Mouse (Mus musculus) cerebellum, postnatal 36 days (tissue): ENCODE data around the gene Ptger4.

Experiments used
- DNase-seq, 2 experiments: peaks; one replicate each; pipeline ENCODE4 v3.0.0; 2021 to 2022; ENCODE audit warnings: mixed read lengths in 2 of 2

Ptger4 gene

DNA sequence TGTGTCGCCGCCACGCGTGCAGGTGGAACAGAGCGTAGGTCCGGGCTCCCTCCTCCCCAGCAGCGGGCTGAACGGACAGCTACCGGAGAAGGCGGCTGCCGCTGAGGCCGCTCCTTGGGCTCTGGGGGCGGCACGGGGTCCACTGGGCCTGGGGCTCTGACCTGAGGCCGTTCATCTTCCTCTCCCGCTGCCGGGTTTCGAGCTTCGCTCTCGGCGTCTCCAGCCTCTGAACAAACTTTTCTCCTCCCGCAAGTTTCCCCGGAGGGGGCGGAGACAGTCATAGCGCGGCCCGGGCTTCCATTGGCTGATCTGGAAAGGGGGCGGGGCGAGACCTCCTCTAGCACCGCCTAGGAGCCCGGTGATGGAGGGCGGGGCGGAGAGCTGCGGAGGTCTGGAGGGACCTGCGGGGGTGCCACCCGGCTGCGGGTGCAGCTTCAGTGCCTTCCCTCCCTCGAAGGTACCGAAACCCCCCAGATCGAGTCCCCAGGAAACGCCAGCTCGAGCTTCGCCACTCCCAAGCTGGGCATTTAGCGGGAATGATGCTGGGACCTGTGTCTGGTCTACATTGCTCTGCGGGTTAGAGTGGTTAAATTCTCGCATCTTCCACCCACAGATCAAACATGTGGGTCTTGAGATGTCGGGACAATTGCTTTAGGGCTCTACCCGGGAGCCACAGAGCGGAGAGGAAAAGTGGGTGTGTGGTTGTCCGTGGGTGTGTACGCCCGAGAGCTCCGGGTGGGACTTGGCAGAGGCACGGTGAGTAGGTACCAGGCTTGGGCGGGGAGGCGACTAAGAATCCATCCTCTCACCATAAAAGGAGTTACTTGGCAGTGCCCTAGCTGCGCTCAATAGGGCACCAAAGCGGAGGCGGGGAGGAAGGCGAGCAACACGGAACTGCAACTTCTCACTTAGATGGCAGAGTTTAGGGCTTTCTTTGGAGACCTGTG, at the start of gene Ptger4:
Gene Ptger4, minus strand, starts transcription at position 229 of the 947 bp plus-strand sequence.
- peak; percentile 50 to 65 for DNase-seq

DNA sequence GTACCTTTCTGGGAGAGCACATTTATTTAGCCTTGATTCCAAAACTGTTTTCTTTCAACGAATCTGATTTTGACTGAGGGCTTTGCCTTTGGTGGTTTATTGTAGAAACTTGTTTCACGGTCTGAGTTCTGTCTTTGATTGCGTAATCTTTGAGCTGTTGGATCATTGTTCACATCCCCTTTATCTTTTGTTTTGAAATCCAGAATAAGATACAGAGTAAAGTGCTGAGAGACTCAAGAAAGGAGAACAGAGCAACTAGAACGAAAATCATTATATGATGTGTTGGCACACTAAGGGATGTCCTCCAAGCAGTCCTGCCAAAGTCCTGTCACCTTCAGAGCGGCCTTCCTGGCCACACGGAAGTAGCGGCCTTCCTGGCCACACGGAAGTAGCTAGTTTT, 44.4 kb upstream of the Ptger4 start:
- no peak for DNase-seq

DNA sequence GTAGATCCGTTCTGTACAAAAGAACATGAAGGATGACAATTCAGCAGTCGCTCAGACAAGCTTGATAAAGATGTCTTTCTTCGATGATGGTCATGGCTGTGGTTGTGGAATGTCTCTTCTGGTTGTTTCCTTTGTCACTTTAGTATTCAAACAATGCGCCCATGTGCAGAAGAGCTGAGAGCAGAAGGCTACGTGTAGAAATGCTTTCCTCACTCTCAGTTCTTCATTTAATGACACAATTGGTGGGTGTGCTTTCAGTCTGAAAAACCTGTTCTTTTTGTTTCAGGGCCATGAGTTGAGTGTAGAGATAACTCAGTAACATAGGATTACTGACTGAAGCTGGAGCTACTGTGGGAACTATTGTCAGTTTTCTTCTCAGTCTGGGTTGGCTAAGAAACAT, 43.1 kb upstream of the Ptger4 start:
- no peak for DNase-seq

DNA sequence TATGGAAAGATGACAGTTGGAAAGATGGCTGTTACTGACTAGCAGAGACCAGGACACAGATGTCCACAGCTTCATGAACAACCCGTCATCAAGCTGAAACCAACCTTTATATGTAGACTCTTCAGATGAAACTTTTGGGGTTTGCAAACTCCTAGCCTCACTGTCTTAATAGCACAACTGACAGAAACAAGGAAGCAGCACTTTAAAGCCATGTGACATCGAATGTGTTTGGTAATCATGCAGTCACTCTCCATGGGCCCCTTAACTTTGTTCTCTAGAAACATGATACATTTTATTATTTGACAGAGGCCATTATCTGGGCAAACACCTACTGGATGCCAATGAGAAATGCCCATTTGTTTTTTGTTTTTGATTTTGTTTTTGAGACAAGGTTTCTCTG, 37.3 kb upstream of the Ptger4 start:
- no peak for DNase-seq

DNA sequence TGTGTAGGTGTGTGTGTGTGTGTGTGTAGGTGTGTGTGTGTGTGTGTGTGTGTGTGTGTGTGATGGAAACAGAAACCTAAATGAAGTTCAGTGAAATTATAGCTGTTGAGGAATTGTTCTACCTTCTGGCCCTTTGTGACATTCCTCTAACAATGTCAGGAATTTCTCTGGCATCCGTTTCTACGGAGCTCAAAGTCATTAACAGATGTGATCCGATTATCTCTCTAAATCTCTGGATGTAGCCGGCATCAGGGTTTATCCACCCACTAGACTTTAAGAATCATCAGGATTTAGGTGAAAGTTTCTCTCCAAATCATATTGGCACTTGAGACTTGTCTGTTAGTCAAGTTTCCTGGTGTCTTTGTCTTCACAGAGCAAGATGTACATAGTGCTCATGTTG, 35.8 kb upstream of the Ptger4 start:
- no peak for DNase-seq

DNA sequence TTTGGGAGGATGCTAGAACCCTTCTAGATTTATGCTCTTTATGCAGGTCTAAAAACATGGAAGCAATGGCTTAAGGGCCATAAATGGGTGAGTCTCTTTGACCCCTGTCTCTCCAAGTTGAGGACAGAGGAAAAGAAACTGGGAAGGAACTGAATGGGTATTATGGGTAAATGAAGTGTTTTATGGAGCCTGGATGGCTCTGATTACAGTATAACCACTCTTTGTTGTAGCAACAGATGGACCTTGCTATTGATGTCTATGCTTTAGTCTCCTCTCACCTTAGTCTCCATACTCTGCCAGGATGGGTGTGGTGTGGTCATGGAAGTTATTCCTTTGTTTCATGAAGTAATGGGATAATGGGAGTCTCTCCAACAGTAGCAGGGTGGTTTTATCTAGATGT, 34.5 kb upstream of the Ptger4 start:
- no peak for DNase-seq

DNA sequence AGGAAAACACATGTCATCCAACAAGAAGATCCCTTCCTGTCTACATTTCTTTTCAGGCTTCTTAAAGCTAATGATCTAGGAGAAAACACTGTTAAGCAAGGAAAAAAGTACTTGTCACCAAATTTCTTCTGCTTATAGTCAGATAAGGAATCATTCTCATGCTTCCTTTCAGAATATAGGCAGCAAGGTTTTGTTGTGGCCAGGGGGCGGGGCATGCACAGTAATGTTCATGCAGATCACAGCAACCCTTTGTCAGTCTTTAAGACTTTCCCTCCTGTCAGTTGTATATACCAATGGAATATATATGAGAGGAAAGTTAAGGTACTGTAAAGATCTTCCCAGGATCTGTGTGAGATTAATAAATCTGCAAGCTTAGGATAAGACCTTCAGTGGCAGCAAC, 30.0 kb upstream of the Ptger4 start:
- DNase-seq = no peak

DNA sequence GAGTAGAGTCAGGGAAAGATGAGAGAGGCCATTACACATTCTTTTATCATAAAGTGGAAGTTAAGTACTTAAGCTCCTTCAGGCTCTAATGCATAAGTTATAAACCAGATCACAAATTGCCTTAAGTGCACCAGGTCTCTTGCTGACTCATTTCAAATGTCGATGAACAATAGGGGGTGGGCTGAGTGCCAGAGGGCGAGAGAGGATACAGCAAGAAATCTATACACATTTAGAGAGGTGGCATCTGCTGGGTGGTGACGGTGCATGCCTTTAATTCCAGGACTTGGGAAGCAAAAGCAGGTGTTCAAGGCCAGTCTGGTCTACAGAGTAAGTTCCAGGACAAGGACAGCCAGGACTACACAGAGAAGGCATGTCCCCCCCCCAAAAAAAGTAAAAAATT, 22.1 kb upstream of the Ptger4 start:
- DNase-seq = no peak

DNA sequence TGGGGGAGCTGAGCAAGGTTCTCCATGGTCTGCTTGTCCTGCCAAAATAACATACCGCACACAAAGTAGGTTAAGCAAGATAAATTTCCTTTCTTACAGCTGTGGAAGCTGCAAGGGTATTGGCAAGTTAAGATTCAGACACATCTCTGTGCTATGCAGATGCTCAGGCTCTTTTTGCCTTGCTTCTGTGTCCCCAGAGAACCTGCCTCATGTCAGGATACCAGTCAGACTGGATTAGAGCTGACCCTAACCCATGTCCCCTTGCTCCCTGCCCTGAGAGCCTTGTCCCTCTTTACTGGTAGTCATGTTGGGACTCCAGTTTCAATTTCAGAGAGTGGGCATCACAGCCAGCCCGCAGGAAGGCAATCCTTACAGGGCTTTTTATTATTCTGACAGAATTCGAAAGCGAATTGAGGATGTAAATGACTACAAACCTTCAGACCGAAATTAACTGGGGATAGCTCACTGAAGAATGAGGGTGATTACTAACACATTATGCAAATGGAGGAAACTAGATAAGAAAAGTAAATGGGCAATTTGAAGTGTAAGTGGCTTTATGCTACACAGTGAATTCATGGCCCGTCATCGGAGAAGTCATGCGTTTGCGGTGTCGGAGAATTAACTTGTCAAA, 19.0 kb upstream of the Ptger4 start:
- no peak for DNase-seq

DNA sequence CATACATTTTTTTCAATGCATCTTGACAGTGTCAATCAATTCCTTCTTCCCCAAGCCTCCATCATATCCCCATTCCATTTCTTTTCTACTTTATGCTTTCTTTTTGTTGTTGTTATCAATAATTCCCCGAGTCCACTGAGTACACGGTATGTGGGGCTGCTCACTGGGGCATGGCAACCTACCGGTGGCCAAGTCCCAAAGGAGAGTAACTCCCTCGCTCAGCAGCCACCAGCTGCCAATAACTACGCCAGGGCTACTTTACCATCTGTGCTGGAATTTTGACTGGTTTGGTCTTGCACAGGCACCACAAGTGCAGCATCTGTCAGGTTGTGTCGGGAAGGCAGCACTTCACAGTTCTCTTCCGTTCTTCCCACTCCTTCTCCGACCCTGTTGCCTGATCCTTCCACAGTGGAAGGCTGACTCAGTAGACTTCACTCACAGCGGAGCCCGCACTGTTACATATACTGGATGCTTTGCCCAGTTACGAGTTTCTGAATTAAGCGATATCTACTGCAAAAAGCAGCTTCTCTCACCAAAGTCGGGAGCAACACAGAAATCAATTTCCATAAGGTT, 18.2 kb upstream of the Ptger4 start:
- no peak for DNase-seq

DNA sequence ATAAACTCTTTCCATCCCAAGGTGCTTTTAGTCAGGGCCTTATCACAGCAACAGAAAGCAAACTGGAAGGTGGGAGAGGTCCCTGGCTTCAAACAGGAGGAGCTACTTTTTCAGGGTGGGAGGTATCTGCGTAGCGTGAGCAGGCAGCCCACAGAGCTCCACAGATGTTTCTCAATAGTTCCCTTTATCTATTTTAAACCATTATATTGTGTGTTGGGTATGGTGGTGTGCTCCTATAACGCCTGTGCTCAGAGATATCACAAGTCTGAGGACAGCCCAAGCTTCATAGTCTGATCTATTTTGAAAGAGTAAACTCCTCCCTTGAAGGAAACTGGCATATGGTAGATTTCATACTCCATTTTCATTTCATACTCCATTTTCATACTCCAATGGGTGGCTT, 17.0 kb upstream of the Ptger4 start:
- no peak for DNase-seq

DNA sequence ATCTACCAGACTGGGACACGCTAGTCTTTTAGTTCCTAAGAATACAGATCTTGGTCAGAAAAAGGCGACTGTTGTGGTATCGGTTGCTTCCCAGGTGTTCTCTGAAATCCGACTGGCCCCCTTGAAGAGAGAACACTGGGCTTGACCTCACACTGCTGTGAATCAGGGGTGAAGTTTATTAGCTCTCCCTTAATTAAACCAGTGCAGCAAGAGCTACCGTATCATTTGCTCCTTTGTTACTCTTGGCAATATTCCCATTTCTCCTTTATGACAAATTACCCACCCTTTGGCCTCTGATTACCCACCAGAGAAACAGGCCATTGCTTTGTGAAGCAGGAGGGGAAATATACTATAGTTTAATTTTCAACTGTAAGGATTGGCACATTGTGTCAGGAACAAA, 16.2 kb upstream of the Ptger4 start:
- no peak for DNase-seq

DNA sequence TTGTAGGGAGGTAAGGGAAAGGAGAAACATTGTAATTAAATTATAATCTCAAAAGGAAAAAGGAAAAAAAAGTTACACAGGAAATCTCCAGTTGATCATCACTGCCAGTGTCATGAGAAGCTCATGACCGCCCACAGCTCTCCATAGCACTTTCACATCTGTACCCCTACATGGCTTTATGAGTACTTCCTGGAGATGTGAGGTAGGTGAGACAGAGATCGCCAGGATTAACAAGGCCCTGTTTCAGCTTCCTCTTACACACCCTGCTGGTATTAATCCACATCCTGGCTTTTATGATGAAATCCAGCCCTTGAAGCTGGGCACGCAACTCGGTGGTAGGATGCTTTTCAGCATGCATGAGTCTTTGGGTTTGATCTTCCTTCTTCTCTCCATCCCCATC, 6.2 kb upstream of the Ptger4 start:
- no peak for DNase-seq

DNA sequence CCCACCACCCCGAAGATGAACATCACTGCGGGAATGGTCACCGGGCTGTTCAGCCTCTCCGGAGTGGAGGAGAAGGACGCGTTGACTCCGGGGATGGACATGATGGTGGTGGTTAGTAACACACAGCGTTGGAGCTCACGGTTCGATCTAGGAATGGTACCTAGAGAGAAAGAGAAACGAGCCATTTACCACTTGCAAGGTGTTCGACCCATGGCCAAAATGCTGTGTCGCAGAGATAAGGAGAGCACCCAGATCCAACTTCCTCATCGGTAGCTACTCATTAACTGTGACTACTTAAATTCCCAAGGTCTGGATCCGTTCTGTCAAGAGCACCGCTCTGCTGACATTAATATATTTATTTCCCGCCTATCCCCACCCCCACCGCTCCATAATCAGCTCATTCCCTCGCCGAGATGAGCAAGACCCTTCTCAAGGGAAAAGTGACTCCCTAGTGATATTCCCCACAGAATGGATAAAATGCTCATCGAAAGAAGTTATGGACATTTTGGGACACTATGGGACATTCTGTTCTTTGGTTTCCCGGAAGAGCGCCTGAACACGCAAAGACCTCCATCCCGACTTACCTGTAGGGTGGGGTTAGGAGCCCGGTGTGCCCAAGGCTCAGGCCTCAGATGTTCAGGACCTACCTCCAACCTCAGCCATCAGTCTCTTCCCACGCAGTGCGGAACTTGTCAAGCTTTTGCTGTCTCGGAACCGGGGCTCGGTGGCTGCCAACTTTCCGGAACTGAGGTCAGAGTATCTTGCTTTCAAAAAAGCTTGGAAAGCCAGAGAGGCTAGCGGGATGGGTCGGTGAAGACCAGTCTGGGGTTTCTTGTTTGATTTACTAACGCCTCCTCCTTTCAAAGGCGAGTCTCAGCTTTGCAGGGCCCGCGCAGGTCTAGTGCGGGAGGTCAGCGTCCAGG, 690 bp downstream of the Ptger4 start:
- DNase-seq = no peak

DNA sequence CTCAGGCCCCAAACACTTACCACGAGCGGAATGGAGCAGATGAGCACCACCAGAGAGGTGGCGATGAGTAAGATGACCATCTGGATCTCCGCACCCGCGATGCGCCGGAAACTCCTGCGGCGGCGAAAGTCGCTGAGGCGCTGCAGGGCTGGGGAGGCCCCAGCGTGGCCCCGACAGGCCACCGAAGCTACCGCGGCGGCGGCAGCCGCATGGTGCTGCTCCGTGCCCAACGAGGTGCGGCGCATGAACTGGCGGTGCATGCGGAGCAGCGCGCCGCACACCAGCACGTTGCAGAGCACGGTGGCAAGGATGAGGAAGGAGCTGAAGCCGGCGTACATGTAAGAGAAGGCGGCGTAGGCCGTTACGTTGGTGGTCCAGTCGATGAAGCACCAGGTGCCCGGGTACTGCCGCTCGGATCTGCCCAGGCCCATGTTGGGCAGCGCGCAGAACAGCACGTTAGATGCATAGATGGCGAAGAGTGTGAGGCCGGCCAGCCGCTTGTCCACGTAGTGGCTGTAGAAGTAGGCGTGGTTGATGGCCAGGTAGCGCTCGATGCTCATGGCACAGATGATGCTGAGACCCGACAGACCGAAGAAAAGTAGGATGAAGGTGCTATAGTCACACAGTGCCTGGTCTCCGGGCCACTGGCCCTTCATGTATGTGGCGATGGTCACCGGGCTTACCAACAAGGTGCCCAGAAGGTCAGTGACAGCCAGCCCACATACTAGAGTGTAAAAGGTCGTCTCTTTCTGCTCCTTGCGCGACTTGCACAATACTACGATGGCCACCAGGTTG, 1.5 kb downstream of the Ptger4 start:
- DNase-seq = peak; percentile 9 to 10

DNA sequence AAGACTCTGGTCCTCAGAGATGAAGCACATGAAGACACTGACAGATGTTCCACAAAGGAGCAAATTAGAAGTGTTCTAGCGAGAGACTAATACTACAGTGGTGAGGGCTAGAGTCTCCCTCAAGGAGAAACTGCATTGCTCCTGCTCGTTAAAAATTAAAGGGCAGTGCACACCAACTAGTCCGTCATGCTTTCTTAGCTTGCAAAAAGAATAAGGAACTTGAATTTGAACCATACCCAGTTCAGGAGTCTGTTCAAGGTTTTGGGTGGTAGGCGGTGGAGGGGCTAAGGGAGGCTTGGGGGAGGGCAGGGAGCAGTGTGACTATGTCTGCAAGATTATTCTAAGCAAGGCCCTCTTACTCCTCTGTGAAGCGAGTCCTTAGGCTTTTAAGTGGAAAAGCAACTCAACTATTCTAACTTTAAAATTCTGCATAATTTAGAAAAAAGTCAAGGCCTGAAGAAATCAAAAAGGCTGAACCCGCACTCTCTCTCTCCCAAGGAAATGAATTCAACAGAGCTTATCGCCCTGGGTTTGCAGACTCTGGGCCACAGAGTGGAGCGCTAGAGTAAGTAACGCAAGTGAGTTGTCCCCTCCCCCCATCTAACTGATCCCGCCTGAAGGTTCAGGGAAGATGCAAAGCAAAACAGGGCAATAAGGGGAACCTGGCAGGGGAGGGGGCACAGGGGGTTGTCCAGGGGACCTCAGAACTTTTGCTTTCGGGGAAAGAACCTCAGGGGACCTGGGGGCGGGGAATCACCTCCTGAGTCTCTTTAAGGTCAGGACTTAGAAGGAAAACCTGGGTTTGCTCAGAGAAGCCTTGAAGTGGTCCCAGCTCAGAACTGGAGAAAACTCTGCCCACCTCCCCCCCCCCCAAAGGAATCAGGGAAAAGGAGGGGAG, 2.4 kb downstream of the Ptger4 start:
- no peak for DNase-seq

DNA sequence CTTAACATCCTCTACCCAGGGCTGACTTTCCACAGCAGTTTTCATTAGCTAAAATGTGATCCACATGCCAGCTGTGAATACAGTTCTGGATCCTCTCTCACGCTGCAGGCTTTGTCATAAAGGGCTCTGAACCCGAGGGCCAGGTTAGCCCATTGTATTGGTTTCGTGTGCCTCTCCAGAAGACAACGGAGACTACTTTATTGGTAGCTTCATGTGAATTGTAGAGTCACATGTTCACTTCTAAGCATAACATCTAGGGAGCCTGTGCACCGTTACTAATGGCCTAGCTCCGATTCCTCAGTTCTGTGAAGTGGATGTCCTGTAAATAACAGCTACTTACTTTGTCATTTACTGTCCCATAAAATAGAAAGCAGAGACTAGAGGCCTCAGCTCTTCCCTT, 3.6 kb downstream of the Ptger4 start:
- DNase-seq = no peak

DNA sequence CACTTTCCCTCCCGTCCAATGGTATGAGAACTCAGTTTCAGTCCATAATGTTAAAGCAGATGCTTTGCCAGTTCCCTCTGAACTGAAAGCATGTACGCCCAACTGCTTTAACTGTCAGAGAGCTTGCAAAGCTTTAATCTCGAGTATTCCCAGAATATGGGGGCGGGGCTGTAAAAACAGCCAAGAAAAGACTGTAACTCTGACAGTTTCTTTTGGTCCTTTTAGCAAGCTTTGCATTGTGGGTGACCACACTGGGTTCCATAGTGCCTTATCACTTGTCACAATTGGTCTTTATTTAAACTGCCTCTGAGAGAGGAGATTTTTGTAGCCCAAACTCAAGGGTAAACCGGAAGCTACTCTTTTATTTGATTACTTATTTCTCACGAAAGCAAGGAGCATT, 4.1 kb downstream of the Ptger4 start:
- DNase-seq = no peak

DNA sequence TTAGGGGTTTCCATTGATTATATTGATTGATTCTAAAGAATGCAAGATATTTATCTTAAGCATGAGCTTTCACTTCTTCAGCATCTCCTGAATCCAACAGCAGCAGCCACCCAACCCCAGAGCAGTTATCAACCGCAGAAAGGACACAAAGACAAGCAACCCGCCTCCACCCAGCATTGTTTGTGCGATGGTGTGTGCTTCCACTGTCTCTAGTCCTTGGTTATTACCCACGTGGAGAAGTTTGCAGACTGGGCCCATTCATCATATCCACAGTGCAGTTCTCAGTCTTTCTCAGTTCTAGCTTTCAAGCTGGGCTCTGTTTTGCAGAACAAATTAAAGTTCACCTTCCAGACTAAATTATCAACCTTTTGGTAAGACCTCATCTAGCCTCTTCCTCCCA, 4.6 kb downstream of the Ptger4 start:
- DNase-seq = no peak

DNA sequence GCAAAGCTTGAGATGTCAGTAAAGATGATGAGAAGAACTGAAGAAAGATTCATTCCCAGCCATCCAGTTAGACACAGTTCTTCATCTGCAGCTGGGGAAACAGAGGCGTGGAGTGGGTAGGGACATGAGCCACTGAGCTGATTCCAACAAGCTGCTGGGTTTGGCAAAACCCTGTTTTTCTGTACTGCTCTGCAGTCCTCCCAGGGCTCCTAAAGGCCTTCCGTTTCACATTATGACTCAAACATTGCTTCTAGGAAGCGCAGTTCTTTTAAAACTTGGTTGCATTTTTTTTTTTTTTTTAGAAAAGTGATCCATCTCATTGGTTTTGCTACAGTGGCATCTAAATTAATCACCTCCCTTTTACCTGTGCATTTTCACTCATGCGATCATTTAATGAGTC, 5.4 kb downstream of the Ptger4 start:
- no peak for DNase-seq

DNA sequence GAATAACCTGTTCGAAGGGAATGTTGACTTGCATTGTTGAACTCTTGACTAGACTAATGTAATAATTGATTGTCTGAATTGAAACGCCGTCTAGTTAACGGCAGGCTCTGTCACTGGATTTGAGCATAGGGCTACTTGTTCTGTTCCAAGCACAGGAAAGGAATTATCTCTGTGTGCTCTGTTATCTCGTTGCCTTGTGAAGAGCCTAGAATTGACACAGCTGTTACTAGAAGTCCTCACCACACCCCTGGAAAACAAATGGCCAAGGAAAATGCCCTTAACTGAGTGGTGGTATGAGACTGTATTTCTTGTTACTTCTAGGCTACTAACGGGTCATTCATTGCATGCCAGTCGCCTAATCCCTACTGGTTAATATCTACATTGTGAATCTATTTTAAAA, 5.9 kb downstream of the Ptger4 start:
- no peak for DNase-seq
